Mouse (Mus musculus) cortical plate, adult 2 months (tissue): ENCODE results near the gene Cops9. TPM values are rescaled to one million over a fixed set of nuclear protein-coding genes. Genes with fewer than 3 reads are reported as not detected.

Experiments used
- H3K27ac ChIP-seq: fragments of 200-500 bp; 2 replicates; pipeline ENCODE4 v1.5.1; 2012; ENCODE audit warnings: low read length, control low read depth, inconsistent platforms; ENCODE audit not compliant: insufficient read depth
- H3K4me1 ChIP-seq: fragments of 200-500 bp; 2 replicates; pipeline ENCODE4 v1.6.1; 2011; ENCODE audit warnings: low read length; ENCODE audit not compliant: control insufficient read depth, insufficient read depth
- H3K4me3 ChIP-seq: fragments of 200-500 bp; 2 replicates; pipeline ENCODE4 v1.5.1; 2011; ENCODE audit warnings: mild to moderate bottlenecking, low read length, control low read depth; ENCODE audit not compliant: insufficient read depth
- CTCF ChIP-seq: fragments of 200-500 bp; IDR thresholded peaks from 2 replicates; pipeline ENCODE4 v1.5.1; 2011; ENCODE audit warnings: mild to moderate bottlenecking, control low read depth, low read length; ENCODE audit not compliant: insufficient read depth; ENCODE audit errors: extremely low read depth
- POLR2A ChIP-seq: fragments of 200-500 bp; IDR thresholded peaks from 2 replicates; pipeline ENCODE4 v1.6.1; 2011; ENCODE audit warnings: mild to moderate bottlenecking, low read length, control low read depth; ENCODE audit not compliant: insufficient read depth; ENCODE audit errors: extremely low read depth
- polyA plus RNA-seq: library from polyadenylated mRNA; depleted of rRNA; stranded (reverse); fragments of >200 nt; gene quantifications from 2 replicates; pipeline ENCODE4 v1.2.3, GENCODE M21; 2012

The Cops9 gene
- polyA plus RNA-seq, 1 experiment, result 403 TPM

- TF ChIP-seq CTCF (no peak), POLR2A (no peak)
- Histone ChIP-seq H3K27ac (no peak overlapping the region), H3K4me3 (no peak overlapping the region), H3K4me1 (peaks cover 10% of the 10 kb centered on the region)
These were observed 5.1 kb downstream of the Cops9 start for GRCm38 (mm10) chr1:92636676-92637075.

GRCm38 (mm10) chr1:92636015-92636414, 5.8 kb downstream of the Cops9 start:
- TF ChIP-seq CTCF (no peak), POLR2A (no peak)
- Histone ChIP-seq H3K4me1 (peaks cover 10% of the 10 kb centered on the region), H3K4me3 (no peak overlapping the region), H3K27ac (no peak overlapping the region)

GRCm38 (mm10) chr1:92634976-92635599, 6.7 kb downstream of the Cops9 start:
- H3K27ac ChIP-seq, result no peak overlapping the region
- H3K4me3 ChIP-seq, result no peak overlapping the region
- TF ChIP-seq POLR2A (no peak), CTCF (no peak)
- peaks cover 8% of the 10 kb centered on the region for H3K4me1 ChIP-seq

GRCm38 (mm10) chr1:92634569-92634968, 7.2 kb downstream of the Cops9 start:
- Histone ChIP-seq H3K4me1 (peaks cover 8% of the 10 kb centered on the region), H3K4me3 (no peak overlapping the region), H3K27ac (no peak overlapping the region)
- TF ChIP-seq POLR2A (no peak), CTCF (no peak)

DNA sequence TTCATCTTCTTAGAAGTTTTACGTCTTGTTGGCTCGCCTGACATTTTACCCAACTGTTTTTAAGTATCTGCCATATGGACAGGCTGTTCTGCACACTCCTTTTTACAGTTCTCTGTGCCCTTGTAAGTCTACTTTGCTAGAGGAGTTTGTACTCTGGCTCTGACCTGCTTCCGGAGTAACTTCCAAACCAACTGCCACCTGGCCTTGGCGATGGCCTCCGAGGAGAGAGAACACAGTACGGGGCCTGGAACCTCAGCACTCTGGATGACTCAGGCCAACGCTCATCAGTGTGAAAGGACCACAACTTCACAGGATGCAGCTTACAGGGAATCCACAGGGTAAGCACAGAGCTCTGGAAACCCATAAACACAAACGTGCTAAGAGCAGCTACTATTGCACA, 8.1 kb downstream of the Cops9 start:
- TF ChIP-seq CTCF, result no peak
- no peak for TF ChIP-seq POLR2A
- peaks cover 8% of the 10 kb centered on the region for H3K4me1 ChIP-seq
- H3K27ac ChIP-seq, result no peak overlapping the region
- H3K4me3 ChIP-seq, result no peak overlapping the region

- Histone ChIP-seq H3K4me3 (no peak overlapping the region), H3K4me1 (peaks cover 4% of the 10 kb centered on the region), H3K27ac (no peak overlapping the region)
- no peak for TF ChIP-seq CTCF
- TF ChIP-seq POLR2A, result no peak
These were observed 8.8 kb downstream of the Cops9 start for GRCm38 (mm10) chr1:92632948-92633347.

DNA sequence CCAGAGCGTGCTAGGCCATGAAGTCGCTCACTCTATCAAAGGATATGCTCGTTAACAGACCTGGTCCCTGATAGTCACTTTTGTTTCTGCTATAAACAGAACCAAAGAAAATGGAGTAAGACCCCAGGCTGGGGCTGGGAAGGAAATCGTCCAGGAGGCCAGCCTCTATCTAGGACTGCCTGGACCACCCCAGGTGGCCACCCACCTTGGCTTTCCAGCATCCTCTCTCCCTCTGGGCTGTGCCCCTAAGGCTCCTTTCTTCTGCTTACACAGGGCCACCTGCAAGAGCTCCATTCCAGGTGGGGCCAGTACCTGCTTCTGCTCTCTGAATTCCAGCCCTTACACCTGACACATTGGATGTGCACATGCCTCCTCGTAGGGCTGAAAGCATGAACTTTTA, 9.6 kb downstream of the Cops9 start:
- Histone ChIP-seq H3K4me3 (no peak overlapping the region), H3K4me1 (0 out of 2 replicates have a peak, but pooled peaks cover 2% of the 10 kb centered on the region), H3K27ac (no peak overlapping the region)
- TF ChIP-seq CTCF (no peak), POLR2A (no peak)

DNA sequence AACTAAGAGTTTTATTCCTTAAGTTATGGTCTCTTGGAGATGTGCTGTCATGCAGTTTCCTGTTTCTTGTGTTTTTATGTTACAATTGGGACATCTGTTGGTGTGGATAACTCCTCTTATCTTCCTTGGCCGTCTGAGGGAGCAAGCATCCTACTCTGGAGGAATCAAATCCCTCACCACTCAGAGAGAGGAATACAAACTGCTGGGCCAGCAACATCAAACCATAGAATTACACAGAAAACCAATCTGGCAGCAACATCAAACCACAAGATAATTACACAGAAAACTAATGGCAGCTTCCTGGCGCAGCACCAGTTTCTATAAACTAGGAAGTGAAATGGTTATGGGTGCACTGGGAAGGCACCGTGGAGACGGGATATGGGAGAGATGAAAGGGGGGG, 13.6 kb downstream of the Cops9 start:
- H3K4me1 ChIP-seq, result no peaks in the 10 kb centered on the region
- no peak for TF ChIP-seq CTCF
- no peak for TF ChIP-seq POLR2A
- H3K27ac ChIP-seq, result no peak overlapping the region
- no peak overlapping the region for H3K4me3 ChIP-seq

DNA sequence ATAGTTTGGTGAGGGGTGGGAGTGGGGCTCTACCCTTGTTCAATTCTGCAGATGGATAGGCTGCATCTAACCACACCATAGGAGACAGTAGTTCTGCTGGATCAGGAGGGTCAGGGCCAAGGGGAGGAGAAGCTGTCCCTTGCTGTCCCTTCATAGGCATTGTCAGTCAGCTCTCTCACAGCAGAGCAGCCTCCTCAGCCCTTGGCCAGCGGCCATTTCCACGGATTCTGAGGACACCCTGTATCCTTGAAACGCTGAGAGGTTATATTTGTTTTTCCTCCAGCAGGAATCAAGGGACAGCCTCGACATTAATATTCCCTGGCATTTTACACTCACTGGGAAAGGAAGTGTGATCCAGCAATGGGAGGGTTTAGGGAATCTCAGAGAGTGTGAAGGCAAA, 23.4 kb downstream of the Cops9 start:
- no peak for TF ChIP-seq POLR2A
- TF ChIP-seq CTCF, result no peak
- no peaks in the 10 kb centered on the region for H3K4me1 ChIP-seq
- no peak overlapping the region for H3K27ac ChIP-seq
- no peak overlapping the region for H3K4me3 ChIP-seq

DNA sequence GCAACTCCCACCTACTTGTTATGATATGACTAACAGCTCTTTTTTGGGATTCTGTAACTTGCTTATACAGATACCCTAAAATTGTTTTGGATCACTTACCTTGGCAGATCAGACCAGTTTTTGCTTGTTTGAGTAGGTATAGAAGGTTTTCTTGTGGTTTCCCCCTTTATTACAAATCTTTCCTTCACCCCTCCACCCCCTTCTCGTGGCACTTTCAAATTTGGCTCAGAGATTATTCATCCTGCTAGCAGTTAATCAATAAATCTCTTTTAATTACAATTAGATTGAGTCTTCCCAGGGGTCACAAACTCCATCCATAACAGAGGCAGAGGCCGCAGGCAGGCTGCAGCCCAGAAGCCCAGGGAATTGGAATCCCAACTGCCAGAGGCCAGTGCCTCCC, 24.3 kb downstream of the Cops9 start, which contains the start of gene Olfr12:
TSS of gene Olfr12 (plus strand) at position 301 of the 400 bp plus-strand sequence.
- TF ChIP-seq POLR2A (no peak), CTCF (no peak)
- Histone ChIP-seq H3K4me3 (no peak within 1 kb of the TSS), H3K27ac (no peak within 1 kb of the TSS), H3K4me1 (no peaks in the 10 kb centered on the region)
